Mouse (Mus musculus): Measurements from ENCODE around the gene Mrpl37.

DNA sequence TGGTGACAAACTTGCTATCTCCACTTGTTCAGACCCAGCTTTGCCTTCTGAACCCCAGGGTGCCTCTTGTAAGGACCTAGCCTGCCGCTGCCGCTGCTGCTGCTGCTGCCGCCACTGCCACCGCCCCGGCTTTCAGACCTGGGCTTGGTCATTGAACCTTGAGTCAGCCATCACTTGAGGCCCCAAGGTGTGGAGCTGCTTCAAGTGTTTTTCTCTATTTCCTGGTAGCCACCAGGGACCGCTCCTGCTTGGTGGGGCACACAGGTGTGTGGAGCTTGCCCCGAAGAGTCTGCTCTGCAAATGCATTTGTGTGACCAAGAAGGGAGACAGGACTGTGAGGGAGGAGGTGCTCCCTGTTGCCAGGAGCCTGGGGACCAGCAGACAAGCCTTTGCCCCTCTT is 41.8 kb downstream of the Mrpl37 start:
- no peak for TF ChIP-seq POLR2A (IDR thresholded peaks at IDR 0.05; ENCODE audit: borderline replicate concordance, low read depth, low read length)
- no peak for TF ChIP-seq CTCF (IDR thresholded peaks at IDR 0.05; ENCODE audit: low read depth, low read length)
